Mouse (Mus musculus): ENCODE results near the gene Aph1a. TPM values are rescaled to one million over a fixed set of nuclear protein-coding genes. Genes with fewer than 3 reads are reported as not detected.

Gene Aph1a
- polyA plus RNA-seq, 1 experiment from 2014 or later = 33.3 TPM

DNA sequence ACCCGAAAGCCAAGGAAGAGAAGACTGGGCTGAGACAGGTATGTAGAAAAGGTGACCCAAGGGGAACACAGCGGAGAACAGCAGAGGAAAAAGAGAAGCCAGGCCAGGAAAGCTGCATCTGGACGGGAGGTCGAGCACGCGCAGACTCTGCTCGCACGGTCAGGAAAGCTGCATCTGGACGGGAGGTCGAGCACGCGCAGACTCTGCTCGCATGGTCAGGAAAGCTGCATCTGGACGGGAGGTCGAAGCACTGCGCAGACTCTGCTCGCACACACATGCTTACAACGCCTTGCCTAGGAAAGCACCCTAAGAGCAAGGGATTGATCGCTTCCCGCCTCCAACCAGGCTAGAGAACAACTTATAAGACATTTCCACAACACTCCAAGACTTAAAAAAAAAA lies 28.2 kb upstream of the Aph1a start:
- H3K27ac ChIP-seq (replicated peaks) = no peak overlapping the region
- no peak overlapping the region for H3K4me3 ChIP-seq
- no peaks in the 10 kb centered on the region for H3K9me3 ChIP-seq
- H3K4me2 ChIP-seq = no peak overlapping the region
- H3K9ac ChIP-seq = no peak overlapping the region
- peaks cover 7% of the 10 kb centered on the region for H3K4me1 ChIP-seq (replicated peaks)
- 91% methylated on average over 20 of the region's 20 CpGs for WGBS
- no peak for ATAC-seq (ENCODE audit: low read depth)
- H3K27me3 ChIP-seq = no peaks in the 10 kb centered on the region
- H3K36me3 ChIP-seq = peaks cover 69% of the 10 kb centered on the region

DNA sequence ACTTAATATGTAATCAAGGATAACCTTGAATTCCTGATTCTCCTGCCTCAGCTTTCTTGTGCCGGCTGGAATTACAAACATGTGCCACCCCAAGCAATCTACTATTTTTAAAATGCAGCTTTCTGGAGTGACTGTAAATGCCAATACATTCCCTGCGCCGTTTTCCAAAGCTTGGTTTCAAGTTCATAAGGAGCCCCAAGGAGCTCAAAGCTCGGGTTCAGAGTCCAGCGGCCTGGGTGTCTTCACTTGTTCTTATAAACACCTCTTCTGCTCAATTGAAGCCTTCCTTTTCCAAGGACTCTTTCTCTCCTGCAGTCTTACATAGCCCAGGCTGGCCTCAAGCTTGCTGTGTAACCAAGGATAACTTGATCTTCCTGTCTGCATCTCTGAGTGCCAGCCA lies 27.7 kb upstream of the Aph1a start:
- 91% methylated on average over 5 of the region's 5 CpGs for WGBS
- peaks cover 69% of the 10 kb centered on the region for H3K36me3 ChIP-seq

DNA sequence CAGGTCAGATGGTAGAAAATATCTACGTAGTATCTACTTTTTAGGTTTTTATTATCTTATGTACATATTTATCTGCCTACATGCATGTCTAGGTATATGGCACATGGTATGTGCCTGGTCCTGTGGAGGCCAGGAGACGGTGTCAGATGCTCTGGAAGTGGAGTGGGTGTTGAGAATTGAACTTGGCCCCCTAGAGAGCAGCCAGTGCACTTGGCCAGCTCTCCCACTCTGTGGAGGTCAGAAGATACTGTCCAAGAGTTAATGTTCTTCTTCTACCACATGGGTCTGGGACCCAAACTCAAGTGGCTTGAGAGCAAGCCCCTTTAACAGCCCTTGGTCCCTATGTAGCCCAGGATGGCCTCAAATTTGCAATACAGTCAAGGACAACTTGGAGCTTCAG lies 26.4 kb upstream of the Aph1a start:
- Histone ChIP-seq H3K9ac (no peak overlapping the region), H3K27me3 (no peaks in the 10 kb centered on the region), H3K9me3 (no peaks in the 10 kb centered on the region), H3K27ac (replicated peaks) (no peak overlapping the region), H3K4me1 (replicated peaks) (peaks cover 19% of the 10 kb centered on the region), H3K4me2 (no peak overlapping the region), H3K4me3 (no peak overlapping the region), H3K36me3 (peaks cover 63% of the 10 kb centered on the region)
- 93% methylated on average over 2 of the region's 2 CpGs for WGBS
- ATAC-seq (ENCODE audit: low read depth) = no peak

More for the DNA sequence above, 27.7 kb upstream of the Aph1a start:
- no peaks in the 10 kb centered on the region for H3K9me3 ChIP-seq
- H3K4me3 ChIP-seq = no peak overlapping the region
- no peak for ATAC-seq (ENCODE audit: low read depth)
- no peak overlapping the region for H3K27ac ChIP-seq (replicated peaks)
- no peak overlapping the region for H3K9ac ChIP-seq
- H3K4me2 ChIP-seq = no peak overlapping the region
- H3K4me1 ChIP-seq (replicated peaks) = peaks cover 12% of the 10 kb centered on the region
- no peaks in the 10 kb centered on the region for H3K27me3 ChIP-seq

- H3K4me1 ChIP-seq (replicated peaks) = peaks cover 25% of the 10 kb centered on the region
- H3K4me3 ChIP-seq = peak overlapping the region; percentile 79
- WGBS = 9% methylated on average over 15 of the region's 15 CpGs
- H3K27me3 ChIP-seq = no peaks in the 10 kb centered on the region
- peak overlapping the region; percentile 87 for H3K27ac ChIP-seq (replicated peaks)
- H3K9me3 ChIP-seq = no peaks in the 10 kb centered on the region
- peak overlapping the region; percentile 84 for H3K9ac ChIP-seq
- H3K4me2 ChIP-seq = peak overlapping the region; percentile 88
- H3K36me3 ChIP-seq = peaks cover 34% of the 10 kb centered on the region
- peak; percentile 42; the same call in 1 of the 2 replicates for ATAC-seq (ENCODE audit: low read depth)
Measured at GRCm38 (mm10) chr3:95870976-95871375, 22.8 kb upstream of the Aph1a start.

DNA sequence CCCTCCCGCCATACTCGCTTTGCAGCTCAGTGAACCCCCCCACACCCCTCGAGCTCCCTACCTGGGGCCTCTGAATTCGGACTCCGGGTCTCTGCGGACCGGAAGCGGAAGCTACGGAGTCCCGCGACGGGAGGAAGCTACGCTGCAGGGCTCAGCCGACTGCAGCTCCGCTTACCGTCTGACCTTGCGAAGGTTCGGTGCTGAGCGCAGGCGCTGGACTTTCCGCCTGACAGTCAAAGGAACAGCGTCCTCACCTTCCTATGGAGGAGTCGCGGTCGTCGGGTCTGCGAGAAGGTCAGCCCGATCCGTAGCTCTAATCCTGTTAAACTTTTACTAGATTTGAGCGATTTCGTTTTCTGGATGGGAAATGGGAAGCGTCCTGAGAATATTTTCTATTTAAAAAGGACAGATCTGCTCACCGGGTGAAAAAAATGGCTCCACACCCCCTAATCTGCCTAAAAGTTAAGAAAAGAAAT lies 22.3 kb upstream of the Aph1a start, which contains the start of gene Mrps21:
TSS of gene Mrps21 (minus strand) at position 128 of the 476 bp plus-strand sequence.
- H3K27me3 ChIP-seq = no peaks in the 10 kb centered on the region
- peak; percentile 95 for ATAC-seq (ENCODE audit: low read depth)
- peak within 1 kb of the TSS; percentile 88 for H3K4me2 ChIP-seq
- H3K9me3 ChIP-seq = no peaks in the 10 kb centered on the region
- peaks cover 30% of the 10 kb centered on the region for H3K36me3 ChIP-seq
- peak within 1 kb of the TSS; percentile 87 for H3K27ac ChIP-seq (replicated peaks)
- peaks cover 25% of the 10 kb centered on the region for H3K4me1 ChIP-seq (replicated peaks)
- under 1% methylated on average over 33 of the region's 33 CpGs for WGBS
- peak within 1 kb of the TSS; percentile 84 for H3K9ac ChIP-seq
- peak within 1 kb of the TSS; percentile 79 for H3K4me3 ChIP-seq

DNA sequence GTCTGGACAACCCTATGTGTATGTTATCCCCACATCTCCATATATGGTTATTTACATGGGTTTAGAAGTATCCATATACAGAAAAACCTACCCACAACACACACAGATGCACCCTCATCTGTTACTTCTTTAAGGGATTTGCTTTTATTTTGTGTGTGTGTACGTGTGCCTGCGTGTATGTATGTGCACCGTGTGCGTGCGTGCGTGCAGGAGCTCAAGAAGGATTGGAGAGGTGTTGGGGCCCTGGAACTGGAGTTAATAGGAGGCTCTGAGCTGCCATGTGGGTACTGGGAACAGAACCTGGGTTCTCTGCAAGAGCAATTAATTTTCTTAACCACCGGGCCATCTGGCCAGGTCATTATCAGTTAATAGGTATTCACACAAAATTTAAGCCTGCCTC lies 21.7 kb upstream of the Aph1a start:
- peaks cover 25% of the 10 kb centered on the region for H3K4me1 ChIP-seq (replicated peaks)
- H3K27ac ChIP-seq (replicated peaks) = no peak overlapping the region
- H3K27me3 ChIP-seq = no peaks in the 10 kb centered on the region
- WGBS = 78% methylated on average over 7 of the region's 7 CpGs
- no peaks in the 10 kb centered on the region for H3K9me3 ChIP-seq
- H3K4me3 ChIP-seq = peak overlapping the region; percentile 79
- peaks cover 23% of the 10 kb centered on the region for H3K36me3 ChIP-seq
- H3K4me2 ChIP-seq = peak overlapping the region; percentile 88
- peak overlapping the region; percentile 84 for H3K9ac ChIP-seq
- ATAC-seq (ENCODE audit: low read depth) = no peak

DNA sequence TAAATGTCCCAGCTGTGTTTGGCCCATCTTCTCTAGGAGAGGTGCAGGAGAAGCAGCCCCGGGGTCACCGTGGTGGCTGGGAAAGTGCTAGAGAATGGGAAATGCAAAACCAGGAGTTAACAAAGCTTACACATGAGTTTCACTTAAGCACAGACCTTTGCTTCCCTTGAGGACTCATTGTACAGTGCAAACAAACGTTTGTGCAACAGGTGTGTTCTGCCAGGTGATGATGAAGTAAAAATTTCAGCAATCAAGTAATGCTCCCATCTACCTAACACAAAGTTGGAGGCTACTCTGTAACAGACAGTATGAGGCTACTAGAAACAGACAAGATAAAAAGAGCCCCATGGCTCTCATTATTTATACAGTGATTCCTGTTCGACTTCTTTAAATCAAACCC lies 14.7 kb upstream of the Aph1a start:
- Histone ChIP-seq H3K27me3 (no peaks in the 10 kb centered on the region), H3K27ac (replicated peaks) (no peak overlapping the region), H3K9ac (no peak overlapping the region), H3K36me3 (no peaks in the 10 kb centered on the region), H3K4me3 (no peak overlapping the region), H3K9me3 (no peaks in the 10 kb centered on the region), H3K4me2 (no peak overlapping the region), H3K4me1 (replicated peaks) (peaks cover 19% of the 10 kb centered on the region)
- ATAC-seq (ENCODE audit: low read depth) = no peak
- WGBS = 91% methylated on average over 4 of the region's 4 CpGs

DNA sequence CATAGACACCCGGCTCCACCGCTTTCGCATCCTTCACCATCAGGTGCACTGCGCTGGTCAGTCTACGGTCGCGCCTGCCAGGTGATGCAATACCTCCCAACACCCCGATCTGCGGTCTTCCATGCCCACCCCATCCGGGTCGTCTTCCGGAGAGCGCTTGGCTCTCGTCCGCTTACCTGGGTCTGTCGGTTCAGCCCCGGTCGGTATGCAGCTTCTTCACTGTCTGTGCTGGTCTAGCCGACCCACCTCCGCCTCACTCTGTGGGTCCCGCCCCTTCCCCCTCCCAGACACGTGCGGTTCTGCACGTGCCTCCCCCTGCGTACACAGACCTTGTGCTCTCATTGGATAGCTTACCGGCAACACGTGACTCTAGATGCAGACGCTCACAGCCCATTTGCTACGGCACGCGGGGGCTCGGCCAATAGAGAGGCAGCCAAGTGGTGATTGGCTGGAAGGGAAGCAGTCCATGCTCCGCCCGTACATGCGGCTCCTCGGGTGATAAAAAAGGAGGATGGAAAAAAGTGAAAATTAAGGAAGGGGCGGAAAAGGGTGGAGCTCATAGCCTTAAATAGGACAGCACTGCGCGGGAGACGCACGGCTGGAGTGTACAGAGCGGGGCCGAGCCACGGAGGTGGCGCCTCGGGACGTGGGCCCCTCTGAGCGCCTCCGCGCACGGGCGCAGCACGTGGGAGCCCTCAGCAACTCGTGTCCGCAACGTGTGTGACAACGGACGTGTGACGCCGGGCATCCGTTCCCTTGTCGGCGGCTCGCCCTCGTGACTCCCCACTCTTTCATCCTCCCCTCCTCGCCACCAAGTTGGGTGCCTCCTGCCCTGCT lies 11.6 kb upstream of the Aph1a start, which contains the start of gene Ciart:
TSS of gene Ciart (minus strand) at position 273 of the 837 bp plus-strand sequence.
- peak within 1 kb of the TSS; percentile 98 for H3K4me2 ChIP-seq
- WGBS = under 1% methylated on average over 65 of the region's 66 CpGs
- no peaks in the 10 kb centered on the region for H3K36me3 ChIP-seq
- no peaks in the 10 kb centered on the region for H3K27me3 ChIP-seq
- H3K4me3 ChIP-seq = peak within 1 kb of the TSS; percentile 57
- ATAC-seq (ENCODE audit: low read depth) = peak; percentile 99
- no peak within 1 kb of the TSS for H3K27ac ChIP-seq (replicated peaks)
- H3K4me1 ChIP-seq (replicated peaks) = peaks cover 19% of the 10 kb centered on the region
- peak within 1 kb of the TSS; percentile 56 for H3K9ac ChIP-seq
- H3K9me3 ChIP-seq = no peaks in the 10 kb centered on the region

DNA sequence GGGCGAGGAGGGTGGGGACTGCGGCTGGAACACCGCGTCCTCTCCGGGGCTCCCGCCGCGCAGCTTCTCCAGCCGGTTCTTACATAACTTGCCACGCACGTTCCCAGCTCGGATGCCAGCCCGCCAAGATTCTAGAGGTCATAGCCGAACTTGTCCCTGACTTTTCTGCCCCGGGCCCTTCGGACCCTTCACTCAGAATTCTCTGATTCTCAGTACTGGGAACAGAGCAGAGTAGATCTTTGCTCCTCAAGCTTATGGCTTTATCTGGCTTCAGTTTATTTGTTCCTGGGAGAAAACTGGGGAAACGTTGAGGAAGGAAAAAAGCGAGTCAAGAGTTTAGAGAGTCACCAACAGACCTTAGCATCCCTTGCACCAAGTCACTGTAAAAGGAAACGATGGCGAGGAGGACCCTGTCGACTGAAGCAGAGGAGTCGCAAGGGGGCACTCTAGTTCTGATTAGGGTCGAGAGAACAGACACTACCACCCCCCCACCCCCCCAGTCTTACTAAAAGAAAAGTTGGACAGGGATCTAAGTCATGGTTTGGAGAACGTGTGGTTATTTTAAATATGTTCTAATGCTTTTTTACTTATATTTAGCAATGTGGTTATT lies 10.8 kb upstream of the Aph1a start:
- ATAC-seq (ENCODE audit: low read depth) = no peak
- H3K4me3 ChIP-seq = peak overlapping the region; percentile 57
- no peak overlapping the region for H3K27ac ChIP-seq (replicated peaks)
- no peaks in the 10 kb centered on the region for H3K9me3 ChIP-seq
- peak overlapping the region; percentile 98 for H3K4me2 ChIP-seq
- H3K9ac ChIP-seq = peak overlapping the region; percentile 55
- no peaks in the 10 kb centered on the region for H3K27me3 ChIP-seq
- peaks cover 19% of the 10 kb centered on the region for H3K4me1 ChIP-seq (replicated peaks)
- H3K36me3 ChIP-seq = no peaks in the 10 kb centered on the region
- WGBS = 2% methylated on average over 24 of the region's 24 CpGs

GRCm38 (mm10) chr3:95884400-95884799 lies 9.4 kb upstream of the Aph1a start:
- no peaks in the 10 kb centered on the region for H3K9me3 ChIP-seq
- no peak overlapping the region for H3K9ac ChIP-seq
- H3K4me2 ChIP-seq = no peak overlapping the region
- peaks cover 19% of the 10 kb centered on the region for H3K4me1 ChIP-seq (replicated peaks)
- H3K36me3 ChIP-seq = no peaks in the 10 kb centered on the region
- no peak overlapping the region for H3K4me3 ChIP-seq
- H3K27me3 ChIP-seq = no peaks in the 10 kb centered on the region
- no peak for ATAC-seq (ENCODE audit: low read depth)
- no peak overlapping the region for H3K27ac ChIP-seq (replicated peaks)
- WGBS = 86% methylated on average over 5 of the region's 5 CpGs

- ATAC-seq (ENCODE audit: low read depth) = no peak
- WGBS = 84% methylated on average over 4 of the region's 4 CpGs
- H3K36me3 ChIP-seq = no peaks in the 10 kb centered on the region
Measured at GRCm38 (mm10) chr3:95887596-95887995, 6.2 kb upstream of the Aph1a start.

GRCm38 (mm10) chr3:95889664-95890063 lies 4.1 kb upstream of the Aph1a start:
- Histone ChIP-seq H3K4me2 (no peak overlapping the region), H3K9me3 (no peaks in the 10 kb centered on the region), H3K27me3 (no peaks in the 10 kb centered on the region), H3K9ac (no peak overlapping the region), H3K4me1 (replicated peaks) (peaks cover 20% of the 10 kb centered on the region), H3K4me3 (no peak overlapping the region), H3K27ac (replicated peaks) (no peak overlapping the region), H3K36me3 (no peaks in the 10 kb centered on the region)
- no peak for ATAC-seq (ENCODE audit: low read depth)
- 71% methylated on average over 3 of the region's 3 CpGs for WGBS

More at GRCm38 (mm10) chr3:95887596-95887995, 6.2 kb upstream of the Aph1a start:
- Histone ChIP-seq H3K9ac (no peak overlapping the region), H3K4me3 (no peak overlapping the region), H3K4me1 (replicated peaks) (peaks cover 16% of the 10 kb centered on the region), H3K9me3 (no peaks in the 10 kb centered on the region), H3K4me2 (no peak overlapping the region), H3K27ac (replicated peaks) (no peak overlapping the region), H3K27me3 (no peaks in the 10 kb centered on the region)

All from neural tube, embryonic 13.5 days (tissue).